Mouse (Mus musculus): ENCODE results near the gene Spata19. TPM values are rescaled to one million over a fixed set of nuclear protein-coding genes. Genes with fewer than 3 reads are reported as not detected.

Gene Spata19
- not detected in 2 replicates for polyA plus RNA-seq (2014; fragmentation: Nextera tagmentation; extraction: Ambion mirVana)

GRCm38 (mm10) chr9:27396500-27396899, at the start of gene Spata19:
Gene Spata19 (plus strand): TSS chr9:27396800.
- no peak for ATAC-seq (ENCODE audit: low read depth)
- no peaks in the 10 kb centered on the region for H3K9me3 ChIP-seq (ENCODE audit: control insufficient read depth, low read length)
- no peak within 1 kb of the TSS for H3K27ac ChIP-seq (ENCODE audit: low read depth, low read length)
- no peak within 1 kb of the TSS for H3K9ac ChIP-seq (replicated peaks; ENCODE audit: low read depth, low read length)
- no peak within 1 kb of the TSS for H3K4me3 ChIP-seq (ENCODE audit: low read depth, low read length)
- no peak within 1 kb of the TSS for H3K4me2 ChIP-seq (ENCODE audit: low read depth, low read length)
- no peaks in the 10 kb centered on the region for H3K4me1 ChIP-seq (ENCODE audit: control insufficient read depth, insufficient read depth, low read length)
- 77% methylated on average over 3 of the region's 3 CpGs for WGBS
- no peaks in the 10 kb centered on the region for H3K27me3 ChIP-seq (ENCODE audit: control insufficient read depth, insufficient read depth, low read length)
- no peaks in the 10 kb centered on the region for H3K36me3 ChIP-seq (ENCODE audit: control insufficient read depth, insufficient read depth, low read length)

- Histone ChIP-seq H3K4me2 (ENCODE audit: low read depth, low read length) (no peak overlapping the region), H3K4me3 (ENCODE audit: low read depth, low read length) (no peak overlapping the region), H3K36me3 (ENCODE audit: control insufficient read depth, insufficient read depth, low read length) (no peaks in the 10 kb centered on the region), H3K9me3 (ENCODE audit: control insufficient read depth, low read length) (no peaks in the 10 kb centered on the region), H3K27ac (ENCODE audit: low read depth, low read length) (no peak overlapping the region), H3K4me1 (ENCODE audit: control insufficient read depth, insufficient read depth, low read length) (no peaks in the 10 kb centered on the region), H3K27me3 (ENCODE audit: control insufficient read depth, insufficient read depth, low read length) (no peaks in the 10 kb centered on the region), H3K9ac (replicated peaks; ENCODE audit: low read depth, low read length) (no peak overlapping the region)
- ATAC-seq (ENCODE audit: low read depth): no peak
- 94% methylated on average over 7 of the region's 7 CpGs for WGBS
These were observed 43.5 kb upstream of the Spata19 start for GRCm38 (mm10) chr9:27353082-27353481.

- Histone ChIP-seq H3K4me1 (ENCODE audit: control insufficient read depth, insufficient read depth, low read length) (no peaks in the 10 kb centered on the region), H3K27me3 (ENCODE audit: control insufficient read depth, insufficient read depth, low read length) (no peaks in the 10 kb centered on the region), H3K9me3 (ENCODE audit: control insufficient read depth, low read length) (no peaks in the 10 kb centered on the region), H3K4me2 (ENCODE audit: low read depth, low read length) (no peak overlapping the region), H3K9ac (replicated peaks; ENCODE audit: low read depth, low read length) (no peak overlapping the region), H3K4me3 (ENCODE audit: low read depth, low read length) (no peak overlapping the region), H3K36me3 (ENCODE audit: control insufficient read depth, insufficient read depth, low read length) (no peaks in the 10 kb centered on the region), H3K27ac (ENCODE audit: low read depth, low read length) (no peak overlapping the region)
- no peak for ATAC-seq (ENCODE audit: low read depth)
- WGBS: 95% methylated on average over 6 of the region's 6 CpGs
These were observed 38.7 kb upstream of the Spata19 start for GRCm38 (mm10) chr9:27357893-27358292.

- Histone ChIP-seq H3K27me3 (ENCODE audit: control insufficient read depth, insufficient read depth, low read length) (no peaks in the 10 kb centered on the region), H3K4me2 (ENCODE audit: low read depth, low read length) (no peak overlapping the region), H3K27ac (ENCODE audit: low read depth, low read length) (no peak overlapping the region), H3K9ac (replicated peaks; ENCODE audit: low read depth, low read length) (no peak overlapping the region), H3K36me3 (ENCODE audit: control insufficient read depth, insufficient read depth, low read length) (no peaks in the 10 kb centered on the region), H3K4me1 (ENCODE audit: control insufficient read depth, insufficient read depth, low read length) (no peaks in the 10 kb centered on the region), H3K4me3 (ENCODE audit: low read depth, low read length) (no peak overlapping the region), H3K9me3 (ENCODE audit: control insufficient read depth, low read length) (no peaks in the 10 kb centered on the region)
- 68% methylated on average over 2 of the region's 2 CpGs for WGBS
- ATAC-seq (ENCODE audit: low read depth): no peak
These were observed 29.4 kb upstream of the Spata19 start for GRCm38 (mm10) chr9:27367231-27367630.

- WGBS: 57% methylated on average over 2 of the region's 2 CpGs
- Histone ChIP-seq H3K9me3 (ENCODE audit: control insufficient read depth, low read length) (no peaks in the 10 kb centered on the region), H3K36me3 (ENCODE audit: control insufficient read depth, insufficient read depth, low read length) (no peaks in the 10 kb centered on the region), H3K27me3 (ENCODE audit: control insufficient read depth, insufficient read depth, low read length) (no peaks in the 10 kb centered on the region), H3K4me3 (ENCODE audit: low read depth, low read length) (no peak overlapping the region), H3K4me1 (ENCODE audit: control insufficient read depth, insufficient read depth, low read length) (no peaks in the 10 kb centered on the region), H3K27ac (ENCODE audit: low read depth, low read length) (no peak overlapping the region), H3K9ac (replicated peaks; ENCODE audit: low read depth, low read length) (no peak overlapping the region), H3K4me2 (ENCODE audit: low read depth, low read length) (no peak overlapping the region)
- no peak for ATAC-seq (ENCODE audit: low read depth)
These were observed 27.5 kb upstream of the Spata19 start for GRCm38 (mm10) chr9:27369108-27369507.

- ATAC-seq (ENCODE audit: low read depth): no peak
- 83% methylated on average over 1 of the region's 1 CpGs for whole genome bisulfite sequencing
- Histone ChIP-seq H3K4me2 (ENCODE audit: low read depth, low read length) (no peak overlapping the region), H3K36me3 (ENCODE audit: control insufficient read depth, insufficient read depth, low read length) (no peaks in the 10 kb centered on the region), H3K9ac (replicated peaks; ENCODE audit: low read depth, low read length) (no peak overlapping the region), H3K27ac (ENCODE audit: low read depth, low read length) (no peak overlapping the region), H3K4me1 (ENCODE audit: control insufficient read depth, insufficient read depth, low read length) (no peaks in the 10 kb centered on the region), H3K27me3 (ENCODE audit: control insufficient read depth, insufficient read depth, low read length) (no peaks in the 10 kb centered on the region), H3K9me3 (ENCODE audit: control insufficient read depth, low read length) (no peaks in the 10 kb centered on the region), H3K4me3 (ENCODE audit: low read depth, low read length) (no peak overlapping the region)
These were observed 20.9 kb upstream of the Spata19 start for GRCm38 (mm10) chr9:27375746-27376145.

GRCm38 (mm10) chr9:27386951-27387350, 9.6 kb upstream of the Spata19 start:
- H3K4me2 ChIP-seq (ENCODE audit: low read depth, low read length): no peak overlapping the region
- 90% methylated on average over 3 of the region's 3 CpGs for WGBS
- no peak for ATAC-seq (ENCODE audit: low read depth)
- H3K27ac ChIP-seq (ENCODE audit: low read depth, low read length): no peak overlapping the region
- H3K9me3 ChIP-seq (ENCODE audit: control insufficient read depth, low read length): no peaks in the 10 kb centered on the region
- no peaks in the 10 kb centered on the region for H3K27me3 ChIP-seq (ENCODE audit: control insufficient read depth, insufficient read depth, low read length)
- H3K36me3 ChIP-seq (ENCODE audit: control insufficient read depth, insufficient read depth, low read length): no peaks in the 10 kb centered on the region
- H3K4me3 ChIP-seq (ENCODE audit: low read depth, low read length): no peak overlapping the region
- H3K4me1 ChIP-seq (ENCODE audit: control insufficient read depth, insufficient read depth, low read length): no peaks in the 10 kb centered on the region
- no peak overlapping the region for H3K9ac ChIP-seq (replicated peaks; ENCODE audit: low read depth, low read length)

GRCm38 (mm10) chr9:27401169-27401568, 4.6 kb downstream of the Spata19 start:
- Histone ChIP-seq H3K27me3 (ENCODE audit: control insufficient read depth, insufficient read depth, low read length) (no peaks in the 10 kb centered on the region), H3K9me3 (ENCODE audit: control insufficient read depth, low read length) (no peaks in the 10 kb centered on the region), H3K36me3 (ENCODE audit: control insufficient read depth, insufficient read depth, low read length) (no peaks in the 10 kb centered on the region), H3K27ac (ENCODE audit: low read depth, low read length) (no peak overlapping the region), H3K9ac (replicated peaks; ENCODE audit: low read depth, low read length) (no peak overlapping the region), H3K4me2 (ENCODE audit: low read depth, low read length) (no peak overlapping the region), H3K4me1 (ENCODE audit: control insufficient read depth, insufficient read depth, low read length) (no peaks in the 10 kb centered on the region), H3K4me3 (ENCODE audit: low read depth, low read length) (no peak overlapping the region)
- 85% methylated on average over 4 of the region's 4 CpGs for WGBS
- no peak for ATAC-seq (ENCODE audit: low read depth)

- Histone ChIP-seq H3K27ac (ENCODE audit: low read depth, low read length) (no peak overlapping the region), H3K4me2 (ENCODE audit: low read depth, low read length) (no peak overlapping the region)
- ATAC-seq (ENCODE audit: low read depth): peak; percentile 77
These were observed 13.1 kb downstream of the Spata19 start for GRCm38 (mm10) chr9:27409733-27410132.

More at GRCm38 (mm10) chr9:27409733-27410132, 13.1 kb downstream of the Spata19 start:
- Histone ChIP-seq H3K4me1 (ENCODE audit: control insufficient read depth, insufficient read depth, low read length) (peaks cover 3% of the 10 kb centered on the region; the same call in 1 of the 2 replicates), H3K27me3 (ENCODE audit: control insufficient read depth, insufficient read depth, low read length) (no peaks in the 10 kb centered on the region), H3K36me3 (ENCODE audit: control insufficient read depth, insufficient read depth, low read length) (no peaks in the 10 kb centered on the region), H3K4me3 (ENCODE audit: low read depth, low read length) (no peak overlapping the region), H3K9me3 (ENCODE audit: control insufficient read depth, low read length) (no peaks in the 10 kb centered on the region), H3K9ac (replicated peaks; ENCODE audit: low read depth, low read length) (no peak overlapping the region)

Data from neural tube, embryonic 14.5 days (tissue).